Mouse (Mus musculus) liver, embryonic 14.5 days (tissue): Measurements from ENCODE around the gene Abr. TPM values are rescaled to one million over a fixed set of nuclear protein-coding genes. Genes with fewer than 3 reads are reported as not detected.

Experiments
- ATAC-seq: fragments of 200-750 bp; cut with Nextera tagmentation; 2 replicates; pipeline ENCODE4 v1.8.0; 2017; ENCODE audit warnings: moderate number of reproducible peaks, mild to moderate bottlenecking, moderate library complexity; ENCODE audit not compliant: insufficient read depth
- DNase-seq, 3 experiments: peaks; one replicate each; pipeline ENCODE4 v3.0.0-alpha.2; 2012 to 2013; ENCODE audit warnings: low read depth in 3 of 3, low spot score in 3 of 3
- H3K27ac ChIP-seq: fragments of 300-500 bp; sonication (generic); 2 replicates; pipeline ENCODE4 v1.5.1; 2014; ENCODE audit warnings: moderate library complexity, mild to moderate bottlenecking, control low read depth, inconsistent platforms
- H3K27me3 ChIP-seq: fragments of 300-500 bp; sonication (generic); 2 replicates; pipeline ENCODE4 v1.6.1; 2014; ENCODE audit warnings: mild to moderate bottlenecking, low read length, moderate library complexity; ENCODE audit not compliant: control insufficient read depth, insufficient read depth
- H3K36me3 ChIP-seq: fragments of 300-500 bp; sonication (generic); replicated peaks from 2 replicates; pipeline ENCODE4 v1.6.1; 2014; ENCODE audit warnings: low read depth; ENCODE audit not compliant: control insufficient read depth, insufficient read depth
- H3K4me1 ChIP-seq, 2 experiments: fragments of 200-500 bp in 1 of 2; fragments of 300-500 bp in 1 of 2; sonication (generic) in 1 of 2; replicated peaks; 2 replicates each; pipeline ENCODE4 v1.6.1; 2012 to 2014; ENCODE audit warnings: antibody characterized with exemption in 1 of 2, inconsistent platforms in 1 of 2, low read length in 1 of 2; ENCODE audit not compliant: control insufficient read depth in 2 of 2, insufficient read depth in 2 of 2
- H3K4me2 ChIP-seq: fragments of 300-500 bp; sonication (generic); 2 replicates; pipeline ENCODE4 v1.6.1; 2014; ENCODE audit warnings: low read depth, mild to moderate bottlenecking, control low read depth, moderate library complexity
- H3K4me3 ChIP-seq, 2 experiments: fragments of 200-500 bp in 1 of 2; fragments of 300-500 bp in 1 of 2; sonication (generic) in 1 of 2; 2 replicates each; pipeline ENCODE4 v1.5.1; 2012 to 2014; ENCODE audit warnings: low read depth in 2 of 2, low read length in 2 of 2, mild to moderate bottlenecking in 2 of 2, control low read depth in 1 of 2, inconsistent platforms in 1 of 2, moderate library complexity in 1 of 2; ENCODE audit not compliant: insufficient read depth in 1 of 2
- H3K9ac ChIP-seq: fragments of 300-500 bp; sonication (generic); replicated peaks from 2 replicates; pipeline ENCODE4 v1.6.1; 2014; ENCODE audit warnings: mild to moderate bottlenecking, control low read depth, moderate library complexity
- H3K9me3 ChIP-seq: fragments of 300-500 bp; sonication (generic); 2 replicates; pipeline ENCODE4 v1.6.1; 2016; ENCODE audit warnings: low read length, mixed read lengths; ENCODE audit not compliant: control insufficient read depth
- CTCF ChIP-seq: IDR thresholded peaks from 2 replicates; pipeline ENCODE4 v1.5.1; 2016; ENCODE audit warnings: antibody characterized with exemption, low read depth, control low read depth
- EP300 ChIP-seq: IDR thresholded peaks from 2 replicates; pipeline ENCODE4 v1.6.1; 2016; ENCODE audit warnings: antibody characterized with exemption, low read depth
- WGBS: fragments of 180-500 bp; shearing (Covaris S2); extraction: QIAGEN DNeasy Blood & Tissue Kit; methylation state at CpG from one replicate; pipeline ENCODE4 v1.1.7; 2014; ENCODE audit not compliant: insufficient replicate concordance; 5-methylcytosine and 5-hydroxymethylcytosine counted together
- polyA plus RNA-seq, 2 experiments: library from polyadenylated mRNA; depleted of rRNA in 1 of 2; stranded (reverse) in 1 of 2; unstranded in 1 of 2; fragments of >200 nt; fragmentation: Nextera tagmentation in 1 of 2; extraction: Ambion mirVana in 1 of 2; gene quantifications; 2 replicates each; pipeline versions ENCODE4 v1.2.1 to v1.2.3; 2012 to 2014

Gene Abr
- polyA plus RNA-seq, 2 experiments, result 2.3 to 3.3 TPM

GRCm38 (mm10) chr11:76372534-76372933 is 249.6 kb downstream of the Abr start:
- Histone ChIP-seq H3K9me3 (no peaks in the 10 kb centered on the region), H3K4me2 (no peak overlapping the region), H3K9ac (no peak overlapping the region), H3K4me3 (no peak overlapping the region), H3K4me1 (no peaks in the 10 kb centered on the region; a peak in 1 of 4 replicates), H3K27me3 (no peaks in the 10 kb centered on the region), H3K27ac (no peak overlapping the region), H3K36me3 (no peaks in the 10 kb centered on the region)
- 46% methylated on average over 6 of the region's 6 CpGs for WGBS
- DNase-seq (no peak), ATAC-seq (no peak)
- TF ChIP-seq CTCF (no peak), EP300 (no peak)

GRCm38 (mm10) chr11:76372120-76372519 is 250.0 kb downstream of the Abr start:
- DNase-seq (no peak), ATAC-seq (no peak)
- Histone ChIP-seq H3K4me1 (no peaks in the 10 kb centered on the region; a peak in 1 of 4 replicates), H3K27me3 (no peaks in the 10 kb centered on the region), H3K4me3 (no peak overlapping the region), H3K27ac (no peak overlapping the region), H3K4me2 (no peak overlapping the region), H3K9ac (no peak overlapping the region), H3K9me3 (no peaks in the 10 kb centered on the region), H3K36me3 (no peaks in the 10 kb centered on the region)
- TF ChIP-seq CTCF (no peak), EP300 (no peak)
- WGBS, result 68% methylated on average over 2 of the region's 2 CpGs

- H3K4me2 ChIP-seq, result no peak overlapping the region
- H3K9me3 ChIP-seq, result no peaks in the 10 kb centered on the region
- TF ChIP-seq CTCF, result no peak
- TF ChIP-seq EP300, result no peak
- no peaks in the 10 kb centered on the region for H3K27me3 ChIP-seq
- no peaks in the 10 kb centered on the region; a peak in 1 of 4 replicates for H3K4me1 ChIP-seq
- H3K9ac ChIP-seq, result no peak overlapping the region
- no peak for DNase-seq
- H3K4me3 ChIP-seq, result no peak overlapping the region
- no peak for ATAC-seq
- no peak overlapping the region for H3K27ac ChIP-seq
- H3K36me3 ChIP-seq, result no peaks in the 10 kb centered on the region
These were observed 251.6 kb downstream of the Abr start for GRCm38 (mm10) chr11:76370491-76370890.

Other genes starting within 250 kb of the Abr start
- gene Nxn, start 223.2 kb downstream of the Abr start, polyA plus RNA-seq (2012; rRNA removed), result 2.1 TPM in 2 replicates
- gene Nxn, start 223.2 kb downstream of the Abr start, polyA plus RNA-seq (2014; fragmentation: Nextera tagmentation; extraction: Ambion mirVana), result 1.9 and 2.5 TPM in 2 replicates
- 6.2 and 11.1 TPM in 2 replicates for gene Timm22, start 215.4 kb downstream of the Abr start, polyA plus RNA-seq (2012; rRNA removed)
- gene Timm22, start 215.4 kb downstream of the Abr start, polyA plus RNA-seq (2014; fragmentation: Nextera tagmentation; extraction: Ambion mirVana), result 47.4 and 47.8 TPM in 2 replicates
- gene Bhlha9, start 50.2 kb upstream of the Abr start, polyA plus RNA-seq (2012; rRNA removed), result not detected in 2 replicates
- gene Bhlha9, start 50.2 kb upstream of the Abr start, polyA plus RNA-seq (2014; fragmentation: Nextera tagmentation; extraction: Ambion mirVana), result not detected in 2 replicates
- gene Trarg1, start 57.5 kb upstream of the Abr start, polyA plus RNA-seq (2012; rRNA removed), result not detected in 2 replicates
- not detected in 2 replicates for gene Trarg1, start 57.5 kb upstream of the Abr start, polyA plus RNA-seq (2014; fragmentation: Nextera tagmentation; extraction: Ambion mirVana)
- 5.9 and 6.4 TPM in 2 replicates for gene Gosr1, start 141.3 kb upstream of the Abr start, polyA plus RNA-seq (2012; rRNA removed)
- gene Gosr1, start 141.3 kb upstream of the Abr start, polyA plus RNA-seq (2014; fragmentation: Nextera tagmentation; extraction: Ambion mirVana), result 12.3 and 15.8 TPM in 2 replicates
- 5.9 and 7.2 TPM in 2 replicates for gene Cpd, start 224.7 kb upstream of the Abr start, polyA plus RNA-seq (2012; rRNA removed)
- gene Cpd, start 224.7 kb upstream of the Abr start, polyA plus RNA-seq (2014; fragmentation: Nextera tagmentation; extraction: Ambion mirVana), result 8.2 and 8.5 TPM in 2 replicates